Mouse (Mus musculus) MEL (cell line): ENCODE measurements around the gene Adam10. TPM values are rescaled to one million over a fixed set of nuclear protein-coding genes. Genes with fewer than 3 reads are reported as not detected.

ENCODE experiments used
- DNase-seq: peaks from one replicate; pipeline ENCODE4 v3.0.0; 2011; ENCODE audit warnings: low read depth, low spot score
- H3K27ac ChIP-seq: 2 replicates; pipeline ENCODE4 v1.5.1; 2012; ENCODE audit warnings: low read depth, mild to moderate bottlenecking, control low read depth, low read length, moderate library complexity; ENCODE audit not compliant: control insufficient read depth
- H3K27me3 ChIP-seq, 2 experiments: fragments of 150-350 bp in 1 of 2; sonication (generic) in 1 of 2; 2 replicates each; pipeline ENCODE4 v1.6.1; 2012; ENCODE audit warnings: low read length in 2 of 2, mild to moderate bottlenecking in 2 of 2, improper control_type of control experiment in 1 of 2, moderate library complexity in 1 of 2; ENCODE audit not compliant: insufficient read depth in 2 of 2, control insufficient read depth in 1 of 2
- H3K36me3 ChIP-seq, 2 experiments: 2 replicates each; pipeline ENCODE4 v1.6.1; 2012 to 2014; ENCODE audit warnings: low read length in 2 of 2, improper control_type of control experiment in 1 of 2, inconsistent platforms in 1 of 2, mild to moderate bottlenecking in 1 of 2; ENCODE audit not compliant: insufficient read depth in 2 of 2, control insufficient read depth in 1 of 2
- H3K4me1 ChIP-seq, 2 experiments: fragments of 150-350 bp in 1 of 2; sonication (generic) in 1 of 2; 2 replicates each; pipeline ENCODE4 v1.6.1; 2012; ENCODE audit warnings: low read length in 2 of 2, improper control_type of control experiment in 1 of 2, mild to moderate bottlenecking in 1 of 2; ENCODE audit not compliant: insufficient read depth in 2 of 2, control insufficient read depth in 1 of 2
- H3K4me3 ChIP-seq, 2 experiments: fragments of 150-350 bp in 1 of 2; sonication (generic) in 1 of 2; 2 replicates each; pipeline ENCODE4 v1.5.1; 2012; ENCODE audit warnings: low read depth in 2 of 2, low read length in 2 of 2, mild to moderate bottlenecking in 2 of 2, moderate library complexity in 2 of 2, control low read depth in 1 of 2, improper control_type of control experiment in 1 of 2; ENCODE audit not compliant: control insufficient read depth in 1 of 2, insufficient read depth in 1 of 2
- H3K79me2 ChIP-seq: 2 replicates; pipeline ENCODE4 v1.6.1; 2012; ENCODE audit warnings: mild to moderate bottlenecking, low read length, moderate library complexity; ENCODE audit not compliant: control insufficient read depth, poor library complexity, insufficient read depth
- H3K9ac ChIP-seq: 2 replicates; pipeline ENCODE4 v1.6.1; 2012; ENCODE audit warnings: low read depth, mild to moderate bottlenecking, control low read depth, low read length, moderate library complexity; ENCODE audit not compliant: control insufficient read depth, poor library complexity, severe bottlenecking
- H3K9me3 ChIP-seq: fragments of 150-350 bp; sonication (generic); replicated peaks from 2 replicates; pipeline ENCODE4 v1.6.1; 2012; ENCODE audit warnings: mild to moderate bottlenecking, low read length, improper control_type of control experiment, moderate library complexity; ENCODE audit not compliant: insufficient read depth
- CHD2 ChIP-seq: IDR thresholded peaks from 2 replicates; pipeline ENCODE4 v1.6.1; 2011; ENCODE audit warnings: low read length, improper control_type of control experiment
- E2F4 ChIP-seq: IDR thresholded peaks from 2 replicates; pipeline ENCODE4 v1.6.1; 2011; ENCODE audit warnings: low read depth, low read length, improper control_type of control experiment, borderline replicate concordance
- ETS1 ChIP-seq: IDR thresholded peaks from 2 replicates; pipeline ENCODE4 v1.6.1; 2012; ENCODE audit warnings: low read depth, mild to moderate bottlenecking, inconsistent platforms, low read length, improper control_type of control experiment, moderate library complexity
- HCFC1 ChIP-seq: IDR thresholded peaks from 2 replicates; pipeline ENCODE4 v1.6.1; 2012; ENCODE audit warnings: low read depth, mild to moderate bottlenecking, inconsistent platforms, low read length, improper control_type of control experiment, moderate library complexity
- MAX ChIP-seq: IDR thresholded peaks from 2 replicates; pipeline ENCODE4 v1.6.1; 2011; ENCODE audit warnings: low read length, improper control_type of control experiment
- MAZ ChIP-seq: IDR thresholded peaks from 2 replicates; pipeline ENCODE4 v1.6.1; 2012; ENCODE audit warnings: low read depth, mild to moderate bottlenecking, inconsistent platforms, low read length, improper control_type of control experiment
- MEF2A ChIP-seq: IDR thresholded peaks from 2 replicates; pipeline ENCODE4 v1.6.1; 2014; ENCODE audit warnings: low read depth, mild to moderate bottlenecking, inconsistent platforms, low read length, improper control_type of control experiment; ENCODE audit not compliant: poor library complexity, insufficient replicate concordance, severe bottlenecking; ENCODE audit errors: extremely low read depth
- NELFE ChIP-seq: IDR thresholded peaks from 2 replicates; pipeline ENCODE4 v1.6.1; 2011; ENCODE audit warnings: low read depth, low read length, improper control_type of control experiment
- NRF1 ChIP-seq: IDR thresholded peaks from 2 replicates; pipeline ENCODE4 v1.6.1; 2014; ENCODE audit warnings: low read depth, mild to moderate bottlenecking, inconsistent platforms, low read length, improper control_type of control experiment, moderate library complexity; ENCODE audit not compliant: poor library complexity, insufficient read depth, severe bottlenecking
- POLR2A ChIP-seq, 2 experiments: IDR thresholded peaks; 2 replicates each; pipeline ENCODE4 v1.6.1; 2011 to 2012; ENCODE audit warnings: low read length in 2 of 2, mild to moderate bottlenecking in 2 of 2, control low read depth in 1 of 2, improper control_type of control experiment in 1 of 2, low read depth in 1 of 2, moderate library complexity in 1 of 2; ENCODE audit not compliant: control insufficient read depth in 1 of 2, insufficient read depth in 1 of 2, poor library complexity in 1 of 2
- RAD21 ChIP-seq: IDR thresholded peaks from 2 replicates; pipeline ENCODE4 v1.6.1; 2011; ENCODE audit warnings: mild to moderate bottlenecking, low read depth, low read length, improper control_type of control experiment
- SIN3A ChIP-seq: IDR thresholded peaks from 2 replicates; pipeline ENCODE4 v1.6.1; 2012; ENCODE audit warnings: low read length, improper control_type of control experiment, inconsistent platforms
- UBTF ChIP-seq: IDR thresholded peaks from 2 replicates; pipeline ENCODE4 v1.6.1; 2012; ENCODE audit warnings: low read depth, mild to moderate bottlenecking, inconsistent platforms, low read length, improper control_type of control experiment, moderate library complexity, borderline replicate concordance; ENCODE audit not compliant: insufficient read depth
- ZKSCAN1 ChIP-seq: IDR thresholded peaks from 2 replicates; pipeline ENCODE4 v1.6.1; 2012; ENCODE audit warnings: low read depth, mild to moderate bottlenecking, inconsistent platforms, low read length, improper control_type of control experiment, moderate library complexity
- ZMIZ1 ChIP-seq: IDR thresholded peaks from 2 replicates; pipeline ENCODE4 v1.6.1; 2012; ENCODE audit warnings: low read depth, mild to moderate bottlenecking, inconsistent platforms, low read length, improper control_type of control experiment, moderate library complexity
- ZNF384 ChIP-seq: IDR thresholded peaks from 2 replicates; pipeline ENCODE4 v1.6.1; 2012; ENCODE audit warnings: low read depth, mild to moderate bottlenecking, inconsistent platforms, low read length, improper control_type of control experiment
- polyA plus RNA-seq, 2 experiments: library from polyadenylated mRNA; stranded (reverse) in 1 of 2; unstranded in 1 of 2; fragments of >175 nt in 1 of 2; fragments of >200 nt in 1 of 2; gene quantifications; 2 replicates each; pipeline versions ENCODE4 v1.2.1 to v1.2.4; 2012; ENCODE audit warnings: low replicate concordance in 2 of 2, low read depth in 1 of 2; ENCODE audit not compliant: insufficient read length in 2 of 2, insufficient read depth in 1 of 2, missing spikeins in 1 of 2
- total RNA-seq: library from RNA; depleted of rRNA; stranded (reverse); fragments of 300-350 nt; gene quantifications from 2 replicates; pipeline ENCODE4 v1.2.3, GENCODE M21; 2012

Gene Adam10
- total and polyA plus RNA-seq, 3 experiments = 20.3 to 127 (median 52.0) TPM

DNA sequence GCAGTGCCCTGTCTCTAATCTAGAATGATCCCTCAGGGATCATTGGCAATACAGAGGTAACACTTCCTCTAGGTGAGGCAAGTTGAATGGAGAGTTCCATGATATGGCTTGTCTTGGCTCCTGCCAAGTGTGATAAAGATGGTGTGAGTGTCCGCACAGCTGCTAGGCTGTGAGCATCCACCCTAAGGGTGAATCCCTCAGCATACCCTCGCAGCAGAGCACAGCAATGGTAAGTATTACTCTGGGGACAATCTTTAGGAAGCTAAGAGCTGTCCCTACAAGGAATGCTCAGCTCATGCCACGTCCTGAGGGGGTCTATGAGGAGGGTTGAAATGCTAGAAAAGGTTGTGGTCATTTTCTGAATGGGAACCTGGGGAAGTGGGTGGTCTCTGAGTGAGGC lies 124.0 kb downstream of the Adam10 start:
- no peak overlapping the region for H3K4me3 ChIP-seq
- no peaks in the 10 kb centered on the region for H3K9me3 ChIP-seq
- DNase-seq = no peak
- H3K9ac ChIP-seq = no peak overlapping the region
- TF ChIP-seq ZMIZ1 (no peak), POLR2A (IDR thresholded peaks at IDR 0.05; ENCODE audit: control insufficient read depth in 1 of 2, insufficient read depth in 1 of 2, low read depth in 1 of 2, low read length in 2 of 2, poor library complexity in 1 of 2) (no peak), CHD2 (no peak), MAZ (no peak), RAD21 (no peak), NRF1 (no peak), ZNF384 (no peak), NELFE (no peak)
- H3K79me2 ChIP-seq = no peaks in the 10 kb centered on the region
- H3K27me3 ChIP-seq = no peaks in the 10 kb centered on the region
- no peaks in the 10 kb centered on the region for H3K4me1 ChIP-seq
- H3K27ac ChIP-seq = no peak overlapping the region
- H3K36me3 ChIP-seq = no peaks in the 10 kb centered on the region

DNA sequence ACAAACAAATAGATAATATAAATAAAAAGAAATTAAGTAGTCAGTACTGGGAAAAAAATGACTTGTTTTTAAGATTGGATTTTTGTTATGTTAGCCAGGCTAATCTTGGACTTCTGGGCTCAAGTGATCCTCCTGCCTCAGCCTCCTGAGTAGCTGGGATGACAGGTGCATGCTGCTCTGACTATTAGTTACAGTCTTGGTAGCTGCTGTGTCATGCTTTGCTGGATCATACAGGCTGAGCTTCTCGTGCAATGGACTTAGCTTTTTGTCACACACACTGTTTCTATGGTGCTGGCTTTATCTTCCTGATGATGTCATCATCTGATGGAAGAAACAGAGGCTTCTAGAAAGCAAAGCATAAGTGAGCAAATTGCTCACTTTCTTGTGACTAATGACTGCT lies 127.3 kb downstream of the Adam10 start:
- no peak for TF ChIP-seq MEF2A
- TF ChIP-seq SIN3A = no peak
- TF ChIP-seq E2F4 = no peak
- no peak for TF ChIP-seq ZKSCAN1
- no peak for TF ChIP-seq MAX
- TF ChIP-seq ETS1 = no peak
- TF ChIP-seq UBTF = no peak
- TF ChIP-seq HCFC1 = no peak
- TF ChIP-seq MAZ = no peak
- Histone ChIP-seq H3K9me3 (no peaks in the 10 kb centered on the region), H3K27me3 (no peaks in the 10 kb centered on the region), H3K9ac (no peak overlapping the region), H3K79me2 (no peaks in the 10 kb centered on the region), H3K27ac (no peak overlapping the region), H3K4me1 (no peaks in the 10 kb centered on the region), H3K36me3 (no peaks in the 10 kb centered on the region), H3K4me3 (no peak overlapping the region)
- DNase-seq = peak; percentile 18

DNA sequence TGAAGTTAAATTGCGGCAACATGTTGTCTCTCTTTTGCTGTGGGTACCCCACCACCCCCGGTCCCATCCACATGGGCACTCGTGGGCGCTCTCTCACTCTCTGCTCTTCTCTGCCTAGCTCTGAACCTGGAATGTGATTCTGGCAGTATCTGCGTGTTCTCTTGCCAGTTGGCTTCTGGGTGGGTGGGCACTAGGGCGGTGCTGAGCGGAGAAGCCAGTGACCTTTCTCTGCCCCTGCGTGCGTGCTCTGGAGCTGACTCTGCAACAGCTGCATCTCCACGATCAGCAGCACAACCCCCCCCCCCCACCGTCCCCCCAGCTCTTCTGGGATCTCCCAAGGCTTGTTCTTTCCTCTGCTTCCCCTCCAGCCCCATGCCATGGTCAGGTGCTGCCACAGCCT lies 128.9 kb downstream of the Adam10 start:
- Histone ChIP-seq H3K4me1 (no peaks in the 10 kb centered on the region), H3K79me2 (no peaks in the 10 kb centered on the region), H3K4me3 (no peak overlapping the region), H3K36me3 (no peaks in the 10 kb centered on the region), H3K9ac (no peak overlapping the region), H3K9me3 (no peaks in the 10 kb centered on the region), H3K27me3 (no peaks in the 10 kb centered on the region), H3K27ac (no peak overlapping the region)
- TF ChIP-seq POLR2A (IDR thresholded peaks at IDR 0.05; ENCODE audit: control insufficient read depth in 1 of 2, insufficient read depth in 1 of 2, low read depth in 1 of 2, low read length in 2 of 2, poor library complexity in 1 of 2) = no peak
- TF ChIP-seq UBTF = no peak
- no peak for DNase-seq
